In genomic region chr11:26596186-26596585, GRCm38 (mm10) we compare ENCODE assay signal across 31 mouse cellular contexts. TPM values are rescaled to one million over a fixed set of nuclear protein-coding genes. Genes with fewer than 3 reads are reported as not detected.
DNase-seq lines count a peak whose midpoint lies in the region; ATAC-seq and TF ChIP-seq lines count a peak whose summit lies in the region.
"Had no signal": no experiment of that assay in that cellular context is flagged by ENCODE, and none has a peak within 500 bp of the region (broad histone marks: within the 10 kb centered on the region; RNA-seq: fewer than 3 reads in every experiment).

No protein-coding gene starts in this region.

- H3K4me3 ChIP-seq in forebrain, embryonic 15.5 days: no peak overlapping the region
- no peak overlapping the region for H3K4me3 ChIP-seq in forebrain, embryonic 13.5 days
- no peak overlapping the region for H3K4me3 ChIP-seq in liver, embryonic 12.5 days
- H3K4me3 ChIP-seq in liver, embryonic 11.5 days (ENCODE audit: low read depth, low read length): no peak overlapping the region
- H3K4me3 ChIP-seq in liver, embryonic 16.5 days (ENCODE audit: low read depth, low read length): no peak overlapping the region
- H3K4me3 ChIP-seq: embryonic facial prominence, embryonic 10.5 days; embryonic facial prominence, embryonic 13.5 days; erythroblast, embryonic 14.5 days; gastrocnemius, adult 2 months; hindbrain, embryonic 12.5 days; hindbrain, embryonic 15.5 days had no signal

- TF ChIP-seq POLR2A in brain, embryonic 14.5 days (IDR thresholded peaks at IDR 0.05; ENCODE audit: borderline replicate concordance, extremely low read depth, insufficient read depth, insufficient read length, poor library complexity, severe bottlenecking): no peak

- H3K4me2 ChIP-seq in forebrain, embryonic 15.5 days (replicated peaks): no peak overlapping the region
- H3K4me2 ChIP-seq in forebrain, embryonic 13.5 days: no peak overlapping the region
- H3K4me2 ChIP-seq in liver, embryonic 12.5 days: no peak overlapping the region
- no peak overlapping the region for H3K4me2 ChIP-seq in liver, embryonic 11.5 days
- no peak overlapping the region for H3K4me2 ChIP-seq in liver, embryonic 16.5 days (ENCODE audit: low read depth, low read length)
- H3K4me2 ChIP-seq: embryonic facial prominence, embryonic 13.5 days; heart, embryonic 11.5 days; hindbrain, embryonic 12.5 days; hindbrain, embryonic 15.5 days had no signal

- no peaks in the 10 kb centered on the region for H3K36me3 ChIP-seq in forebrain, embryonic 15.5 days
- no peaks in the 10 kb centered on the region for H3K36me3 ChIP-seq in forebrain, embryonic 13.5 days (ENCODE audit: poor library complexity, severe bottlenecking)
- H3K36me3 ChIP-seq in liver, embryonic 12.5 days: peaks cover 2% of the 10 kb centered on the region; the same call in 1 of the 2 replicates
- no peaks in the 10 kb centered on the region for H3K36me3 ChIP-seq in liver, embryonic 11.5 days (ENCODE audit: control insufficient read depth, insufficient read depth, low read length)
- H3K36me3 ChIP-seq in liver, embryonic 16.5 days (ENCODE audit: control insufficient read depth, insufficient read depth): no peaks in the 10 kb centered on the region
- H3K36me3 ChIP-seq: embryonic facial prominence, embryonic 10.5 days; embryonic facial prominence, embryonic 13.5 days; hindbrain, embryonic 12.5 days; hindbrain, embryonic 15.5 days had no signal

- no peak overlapping the region for H3K9ac ChIP-seq in forebrain, embryonic 15.5 days (replicated peaks)
- no peak overlapping the region for H3K9ac ChIP-seq in forebrain, embryonic 13.5 days
- H3K9ac ChIP-seq in liver, embryonic 12.5 days: no peak overlapping the region
- no peak overlapping the region for H3K9ac ChIP-seq in liver, embryonic 11.5 days (ENCODE audit: low read depth, low read length)
- H3K9ac ChIP-seq in liver, embryonic 16.5 days (ENCODE audit: low read depth, low read length): no peak overlapping the region
- H3K9ac ChIP-seq: embryonic facial prominence, embryonic 13.5 days; hindbrain, embryonic 12.5 days; hindbrain, embryonic 15.5 days had no signal

- H3K27ac ChIP-seq in forebrain, embryonic 15.5 days (replicated peaks): peak overlapping the region; percentile 9
- H3K27ac ChIP-seq in forebrain, embryonic 13.5 days: no peak overlapping the region
- H3K27ac ChIP-seq in liver, embryonic 12.5 days: peak overlapping the region; percentile 57
- H3K27ac ChIP-seq in liver, embryonic 11.5 days (ENCODE audit: low read depth, low read length): no peak overlapping the region
- H3K27ac ChIP-seq in liver, embryonic 16.5 days (ENCODE audit: low read length): peak overlapping the region; percentile 48
- H3K27ac ChIP-seq: embryonic facial prominence, embryonic 10.5 days; embryonic facial prominence, embryonic 13.5 days; gastrocnemius, adult 2 months; hindbrain, embryonic 12.5 days; hindbrain, embryonic 15.5 days had no signal

- no peaks in the 10 kb centered on the region for H3K27me3 ChIP-seq in forebrain, embryonic 15.5 days
- no peaks in the 10 kb centered on the region for H3K27me3 ChIP-seq in forebrain, embryonic 13.5 days
- no peaks in the 10 kb centered on the region for H3K27me3 ChIP-seq in liver, embryonic 12.5 days (replicated peaks)
- H3K27me3 ChIP-seq in liver, embryonic 11.5 days (replicated peaks; ENCODE audit: control insufficient read depth, insufficient read depth, low read length): no peaks in the 10 kb centered on the region
- H3K27me3 ChIP-seq in liver, embryonic 16.5 days (ENCODE audit: control insufficient read depth, insufficient read depth, low read depth, low read length): no peaks in the 10 kb centered on the region
- H3K27me3 ChIP-seq: CH12.LX; embryonic facial prominence, embryonic 13.5 days; hindbrain, embryonic 12.5 days; hindbrain, embryonic 15.5 days had no signal

- no peaks in the 10 kb centered on the region for H3K9me3 ChIP-seq in forebrain, embryonic 15.5 days
- no peaks in the 10 kb centered on the region for H3K9me3 ChIP-seq in forebrain, embryonic 13.5 days (replicated peaks)
- no peaks in the 10 kb centered on the region for H3K9me3 ChIP-seq in liver, embryonic 12.5 days (replicated peaks)
- H3K9me3 ChIP-seq in liver, embryonic 11.5 days (ENCODE audit: control insufficient read depth, low read length): no peaks in the 10 kb centered on the region
- H3K9me3 ChIP-seq in liver, embryonic 16.5 days (replicated peaks; ENCODE audit: control insufficient read depth, low read length): no peaks in the 10 kb centered on the region
- H3K9me3 ChIP-seq: embryonic facial prominence, embryonic 10.5 days; embryonic facial prominence, embryonic 13.5 days; G1E; hindbrain, embryonic 12.5 days; hindbrain, embryonic 15.5 days had no signal

- TF ChIP-seq CTCF in brain, embryonic 14.5 days (IDR thresholded peaks at IDR 0.05; ENCODE audit: borderline replicate concordance, extremely low read depth, insufficient read depth, insufficient read length): no peak

- 81% methylated on average over 1 of the region's 1 CpGs for WGBS in forebrain, embryonic 15.5 days
- 94% methylated on average over 1 of the region's 1 CpGs for WGBS in forebrain, embryonic 13.5 days
- WGBS in liver, embryonic 12.5 days (ENCODE audit: insufficient replicate concordance): 89% methylated on average over 1 of the region's 1 CpGs
- 87% methylated on average over 1 of the region's 1 CpGs for WGBS in liver, embryonic 11.5 days
- WGBS in liver, embryonic 16.5 days (ENCODE audit: insufficient replicate concordance): 77% methylated on average over 1 of the region's 1 CpGs

- no peak for ATAC-seq in forebrain, embryonic 15.5 days (replicated peaks)
- ATAC-seq in forebrain, embryonic 13.5 days: no peak; the same call in 1 of the 2 replicates
- no peak for ATAC-seq in liver, embryonic 12.5 days
- ATAC-seq in liver, embryonic 11.5 days (replicated peaks; ENCODE audit: low FRiP score): no peak
- ATAC-seq in liver, embryonic 16.5 days (ENCODE audit: low read depth): no peak
- ATAC-seq: Patski had no signal

- DNase-seq in liver, embryonic 11.5 days (ENCODE audit: low spot score): no peak
- peak; percentile 72 for DNase-seq in brain, embryonic 14.5 days (ENCODE audit: low read depth)
- DNase-seq in kidney, postnatal 4 days: no peak
- DNase-seq: adrenal gland, postnatal 10 days; adrenal gland, postnatal 36 days; B cell, adult 2 months; cerebellum, adult 11-12 months; cerebellum, adult 8-10 months; cerebellum, postnatal 36 days; embryo, embryonic 11 days; gastrocnemius, adult 2 months; gastrocnemius, postnatal 14 days; heart, adult 11 months had no signal

- peaks cover 15% of the 10 kb centered on the region for H3K4me1 ChIP-seq in forebrain, embryonic 15.5 days
- peaks cover 16% of the 10 kb centered on the region for H3K4me1 ChIP-seq in forebrain, embryonic 13.5 days
- H3K4me1 ChIP-seq in liver, embryonic 12.5 days: peaks cover 58% of the 10 kb centered on the region
- peaks cover 7% of the 10 kb centered on the region for H3K4me1 ChIP-seq in liver, embryonic 11.5 days (replicated peaks; ENCODE audit: control insufficient read depth, insufficient read depth, low read length)
- peaks cover 39% of the 10 kb centered on the region for H3K4me1 ChIP-seq in liver, embryonic 16.5 days (ENCODE audit: control insufficient read depth, low read depth, low read length)

RNA-seq across cellular contexts. Expression of gene Vrk2, which starts 2.4 kb away (rescaled TPM):
- polyA plus RNA-seq in forebrain, embryonic 15.5 days (2015; fragmentation: Nextera tagmentation; extraction: Ambion mirVana): 7.9 and 8.0 TPM in 2 replicates
- 11.7 and 12.0 TPM in 2 replicates for polyA plus RNA-seq in forebrain, embryonic 13.5 days (2015; fragmentation: Nextera tagmentation; extraction: Ambion mirVana)
- polyA plus RNA-seq in liver, embryonic 12.5 days (2016; fragmentation: Nextera tagmentation; extraction: Ambion mirVana): 26.5 and 26.7 TPM in 2 replicates
- 23.8 and 26.2 TPM in 2 replicates for polyA plus RNA-seq in liver, embryonic 11.5 days (2014; fragmentation: Nextera tagmentation; extraction: Ambion mirVana)
- 2.0 and 3.1 TPM in 2 replicates for polyA plus RNA-seq in brain, embryonic 14.5 days (2012; rRNA removed)
- polyA plus RNA-seq in liver, embryonic 16.5 days (2015; fragmentation: Nextera tagmentation; extraction: Ambion mirVana): 22.1 and 22.7 TPM in 2 replicates

RNA-seq across cellular contexts. Expression of gene Gm6899, which starts 3.1 kb away (rescaled TPM):
- not detected in 2 replicates for polyA plus RNA-seq in forebrain, embryonic 15.5 days (2015; fragmentation: Nextera tagmentation; extraction: Ambion mirVana)
- polyA plus RNA-seq in forebrain, embryonic 13.5 days (2015; fragmentation: Nextera tagmentation; extraction: Ambion mirVana): not detected in 2 replicates
- 0.25 TPM in 1 of 2 replicates, not detected in the other for polyA plus RNA-seq in liver, embryonic 12.5 days (2016; fragmentation: Nextera tagmentation; extraction: Ambion mirVana)
- not detected in 2 replicates for polyA plus RNA-seq in liver, embryonic 11.5 days (2014; fragmentation: Nextera tagmentation; extraction: Ambion mirVana)
- not detected in 2 replicates for polyA plus RNA-seq in brain, embryonic 14.5 days (2012; rRNA removed)
- polyA plus RNA-seq in liver, embryonic 16.5 days (2015; fragmentation: Nextera tagmentation; extraction: Ambion mirVana): 0.16 and 0.33 TPM in 2 replicates
- polyA plus RNA-seq: cortical plate, adult 2 months; embryonic facial prominence, embryonic 13.5 days; erythroblast, embryonic 14.5 days; frontal cortex, adult 2 months; G1E; heart, embryonic 11.5 days; heart, embryonic 14.5 days; heart, postnatal 0 days; hindbrain, embryonic 12.5 days; hindbrain, embryonic 15.5 days; intestine, embryonic 14.5 days; Patski had no signal

Comparison
In these comparisons a context has a peak if more than half of its experiments do, and no peak if none do; other contexts are left out.
1. H3K27ac ChIP-seq: peak in forebrain, embryonic 15.5 days (single experiment), liver, embryonic 12.5 days (single experiment) and liver, embryonic 16.5 days (single experiment); none in forebrain, embryonic 13.5 days (single experiment) and liver, embryonic 11.5 days (single experiment).